Mouse (Mus musculus) forebrain, embryonic 11.5 days (tissue): ENCODE measurements at regions not wholly inside any gene's neighbourhood (a gene's known extent, or its start where the extent isn't known, plus 50 kb on each side); places are given as distances from the start of the nearest gene placed in this dataset.

ENCODE experiments used
- ATAC-seq: fragments of 200-750 bp; cut with Nextera tagmentation; replicated peaks from 2 replicates; pipeline ENCODE4 v1.8.0; 2017; ENCODE audit warnings: moderate TSS enrichment; ENCODE audit not compliant: low FRiP score
- DNase-seq: peaks from one replicate; pipeline ENCODE4 v3.0.0-alpha.2; 2017; ENCODE audit warnings: low spot score
- H3K27ac ChIP-seq: fragments of 300-500 bp; sonication (generic); 2 replicates; pipeline ENCODE4 v1.5.1; 2014; ENCODE audit warnings: low read depth, low read length
- H3K27me3 ChIP-seq: fragments of 300-500 bp; sonication (generic); 2 replicates; pipeline ENCODE4 v1.6.1; 2014; ENCODE audit warnings: mild to moderate bottlenecking, low read length, mixed read lengths; ENCODE audit not compliant: control insufficient read depth, insufficient read depth
- H3K36me3 ChIP-seq: fragments of 300-500 bp; sonication (generic); 2 replicates; pipeline ENCODE4 v1.6.1; 2014; ENCODE audit warnings: mild to moderate bottlenecking, low read length, moderate library complexity, mixed read lengths; ENCODE audit not compliant: control insufficient read depth, insufficient read depth
- H3K4me1 ChIP-seq: fragments of 300-500 bp; sonication (generic); replicated peaks from 2 replicates; pipeline ENCODE4 v1.6.1; 2014; ENCODE audit warnings: low read length, mixed read lengths; ENCODE audit not compliant: control insufficient read depth, insufficient read depth
- H3K4me2 ChIP-seq: fragments of 300-500 bp; sonication (generic); 2 replicates; pipeline ENCODE4 v1.6.1; 2014; ENCODE audit warnings: low read depth, mild to moderate bottlenecking, low read length, moderate library complexity, mixed read lengths; ENCODE audit not compliant: severe bottlenecking
- H3K4me3 ChIP-seq: fragments of 300-500 bp; sonication (generic); 2 replicates; pipeline ENCODE4 v1.5.1; 2014; ENCODE audit warnings: low read depth, low read length
- H3K9ac ChIP-seq: fragments of 300-500 bp; sonication (generic); 2 replicates; pipeline ENCODE4 v1.6.1; 2014; ENCODE audit warnings: low read length
- H3K9me3 ChIP-seq: fragments of 300-500 bp; sonication (generic); 2 replicates; pipeline ENCODE4 v1.6.1; 2016; ENCODE audit warnings: low read length, mixed read lengths; ENCODE audit not compliant: control insufficient read depth
- WGBS: fragments of 180-500 bp; shearing (Covaris S2); extraction: QIAGEN DNeasy Blood & Tissue Kit; methylation state at CpG from one replicate; pipeline ENCODE4 v1.1.7; 2014; 5-methylcytosine and 5-hydroxymethylcytosine counted together

DNA sequence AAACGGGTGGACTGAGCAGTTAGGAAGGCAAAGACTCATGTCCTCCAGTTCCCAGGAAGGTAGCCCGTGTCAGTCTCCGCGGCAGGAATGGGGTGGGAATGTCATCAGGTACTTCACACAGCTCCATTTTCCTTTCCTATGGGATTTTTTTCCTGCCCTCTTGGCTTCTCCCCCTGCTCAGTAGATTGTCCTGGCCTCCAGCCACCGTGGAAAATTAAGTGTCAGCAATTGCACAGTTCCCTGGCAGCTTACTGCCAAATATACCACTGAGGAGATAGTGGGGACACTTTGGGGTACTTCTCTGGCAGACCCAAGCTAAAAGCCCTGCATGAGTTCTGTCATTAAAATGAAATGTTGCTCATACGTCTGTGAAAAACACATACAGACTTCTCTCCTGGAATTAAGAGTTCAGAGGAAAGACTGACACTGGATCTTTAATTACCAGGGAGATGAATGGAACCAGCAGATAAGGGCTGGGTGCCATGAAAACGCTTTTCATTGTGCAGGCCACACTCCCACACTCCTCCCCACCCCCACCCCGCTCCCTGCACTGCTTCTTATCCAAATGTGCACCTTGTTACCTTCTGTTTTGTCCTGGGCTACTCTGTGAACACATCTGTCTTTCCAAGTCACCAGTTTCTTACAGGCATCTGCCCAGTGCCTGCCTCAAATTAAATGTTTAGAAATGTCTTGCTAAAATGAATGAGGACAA, 210.1 kb upstream of the Slit2 start:
- Histone ChIP-seq H3K4me2 (no peak overlapping the region), H3K27ac (no peak overlapping the region)
- peak; percentile 58 for ATAC-seq

DNA sequence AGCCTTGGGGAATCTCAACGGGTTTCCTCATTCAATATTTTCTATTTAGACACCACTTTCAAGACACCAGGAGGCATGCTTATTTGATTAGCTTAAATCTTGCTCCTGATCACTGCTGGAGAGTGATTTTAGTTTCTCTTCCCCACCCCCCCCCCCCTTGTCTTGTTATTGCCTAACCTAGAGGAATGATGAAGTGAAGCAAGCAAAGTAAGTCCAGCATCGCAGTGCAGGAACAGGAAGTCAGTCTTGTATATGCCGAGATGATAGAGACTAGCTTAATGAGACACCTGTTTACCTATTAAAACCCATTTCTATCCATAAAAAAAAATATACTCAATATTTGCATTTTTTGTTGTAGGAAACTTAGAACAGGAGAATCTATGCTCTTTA, 209.6 kb upstream of the Slit2 start:
- H3K9ac ChIP-seq = no peak overlapping the region
- DNase-seq (no peak), ATAC-seq (no peak)
- no peaks in the 10 kb centered on the region for H3K27me3 ChIP-seq
- H3K36me3 ChIP-seq = no peaks in the 10 kb centered on the region
- no peak overlapping the region for H3K4me3 ChIP-seq
- no peaks in the 10 kb centered on the region for H3K4me1 ChIP-seq
- no peak overlapping the region for H3K27ac ChIP-seq
- H3K4me2 ChIP-seq = no peak overlapping the region
- WGBS = 59% methylated on average over 3 of the region's 3 CpGs
- no peaks in the 10 kb centered on the region for H3K9me3 ChIP-seq

More for the DNA sequence above, 210.1 kb upstream of the Slit2 start:
- no peak overlapping the region for H3K9ac ChIP-seq
- 61% methylated on average over 8 of the region's 8 CpGs for WGBS
- H3K36me3 ChIP-seq = no peaks in the 10 kb centered on the region
- DNase-seq = no peak
- H3K27me3 ChIP-seq = no peaks in the 10 kb centered on the region
- no peak overlapping the region for H3K4me3 ChIP-seq
- H3K9me3 ChIP-seq = no peaks in the 10 kb centered on the region
- H3K4me1 ChIP-seq = no peaks in the 10 kb centered on the region

DNA sequence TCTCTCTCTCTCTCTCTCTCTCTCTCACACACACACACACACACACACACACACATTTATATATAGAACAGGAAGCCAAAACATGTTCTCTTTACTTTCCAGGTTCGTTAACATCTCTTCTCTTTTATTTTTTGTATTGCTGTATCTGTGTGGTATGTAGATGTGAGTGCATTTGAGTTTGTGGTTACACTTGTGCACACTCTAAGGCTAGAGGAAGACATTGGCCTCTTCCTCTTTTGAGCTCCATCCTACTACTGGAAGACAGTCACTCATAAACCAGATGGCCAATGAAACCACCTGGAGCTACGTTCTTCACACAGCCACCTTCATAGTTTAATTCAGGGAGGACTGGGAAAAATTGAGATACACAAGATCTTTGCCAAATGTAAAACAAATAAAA, 202.1 kb upstream of the Slit2 start:
- no peak for ATAC-seq

DNA sequence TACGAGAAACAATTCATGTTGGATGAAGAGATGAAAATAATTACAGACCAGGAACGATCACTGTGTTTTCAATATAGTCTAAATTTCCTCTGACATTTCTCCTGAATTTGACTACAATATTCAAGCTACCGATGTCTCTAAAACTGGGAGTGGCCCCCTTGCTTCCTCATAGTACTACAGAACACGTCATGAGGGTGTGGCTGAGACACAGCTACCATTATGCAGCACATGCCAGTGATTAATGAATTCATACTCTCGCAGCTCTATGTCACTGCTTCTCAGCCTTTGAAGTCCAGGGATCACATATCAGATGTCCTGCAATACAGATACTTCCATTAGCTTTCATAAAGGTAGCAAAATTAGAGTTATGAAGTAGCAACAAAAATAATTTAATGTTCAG, 201.3 kb upstream of the Slit2 start:
- no peaks in the 10 kb centered on the region for H3K36me3 ChIP-seq
- WGBS = 81% methylated on average over 5 of the region's 5 CpGs

More for the DNA sequence above, 202.1 kb upstream of the Slit2 start:
- Histone ChIP-seq H3K4me2 (no peak overlapping the region), H3K9me3 (no peaks in the 10 kb centered on the region), H3K4me3 (no peak overlapping the region), H3K27me3 (no peaks in the 10 kb centered on the region), H3K27ac (no peak overlapping the region), H3K4me1 (no peaks in the 10 kb centered on the region), H3K9ac (no peak overlapping the region), H3K36me3 (no peaks in the 10 kb centered on the region)
- 86% methylated on average over 2 of the region's 2 CpGs for WGBS
- no peak for DNase-seq

DNA sequence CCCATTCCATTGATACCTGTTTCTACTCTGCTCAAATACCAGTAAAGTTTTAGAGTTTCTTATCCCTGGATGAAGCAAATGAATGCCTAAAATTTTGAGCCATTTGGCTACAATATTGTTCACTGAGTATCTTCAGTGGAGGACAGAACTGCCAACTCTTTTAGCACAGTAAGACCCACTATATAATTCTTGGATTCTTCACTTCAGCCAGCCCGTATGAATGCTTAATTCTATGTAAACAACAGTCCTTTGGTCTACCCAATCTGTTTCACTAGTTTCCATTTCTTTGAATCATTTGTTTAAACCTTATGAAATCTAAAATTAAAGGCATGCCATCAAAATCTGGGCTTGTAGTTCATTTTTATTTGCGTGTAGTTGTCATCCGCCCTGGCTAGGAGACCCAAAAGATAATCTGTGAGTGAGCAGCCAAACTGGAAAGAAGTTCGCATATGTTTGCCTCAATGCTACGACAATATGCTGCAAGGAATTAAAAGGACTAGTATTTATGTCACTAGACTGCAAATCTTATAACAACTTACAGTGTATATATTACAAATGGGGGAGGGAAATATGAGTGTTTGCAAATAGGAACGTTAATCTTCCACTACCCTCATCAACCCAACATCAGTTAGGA, 188.2 kb upstream of the Slit2 start:
- Histone ChIP-seq H3K4me2 (no peak overlapping the region), H3K4me3 (no peak overlapping the region), H3K9me3 (no peaks in the 10 kb centered on the region), H3K36me3 (no peaks in the 10 kb centered on the region), H3K4me1 (no peaks in the 10 kb centered on the region), H3K27ac (no peak overlapping the region), H3K27me3 (no peaks in the 10 kb centered on the region), H3K9ac (no peak overlapping the region)
- DNase-seq (no peak), ATAC-seq (no peak)
- 95% methylated on average over 6 of the region's 6 CpGs for WGBS

More for the DNA sequence above, 201.3 kb upstream of the Slit2 start:
- no peak overlapping the region for H3K27ac ChIP-seq
- no peak overlapping the region for H3K4me2 ChIP-seq
- H3K9me3 ChIP-seq = no peaks in the 10 kb centered on the region
- no peak overlapping the region for H3K9ac ChIP-seq
- no peak for ATAC-seq
- H3K4me1 ChIP-seq = no peaks in the 10 kb centered on the region
- H3K4me3 ChIP-seq = no peak overlapping the region
- H3K27me3 ChIP-seq = no peaks in the 10 kb centered on the region
- no peak for DNase-seq

DNA sequence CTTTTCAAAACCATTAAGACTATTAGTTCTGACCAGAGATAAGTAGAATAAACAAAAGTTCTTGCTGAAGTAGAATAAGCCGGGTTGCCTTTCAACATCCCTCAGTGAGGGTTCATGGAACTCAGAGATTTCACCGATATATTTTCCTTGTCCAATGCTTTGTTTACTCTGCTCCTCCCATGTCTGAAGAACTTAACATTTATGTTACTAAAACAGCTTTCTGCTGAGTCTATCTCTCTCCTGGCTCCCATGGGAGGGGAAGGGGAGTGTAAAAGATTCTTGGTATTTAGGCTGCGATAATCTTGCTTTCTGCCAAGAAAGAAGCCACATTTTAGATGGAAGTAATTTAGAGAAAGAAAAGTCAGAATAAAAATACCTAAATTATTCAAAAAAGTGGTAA, 187.7 kb upstream of the Slit2 start:
- Histone ChIP-seq H3K9me3 (no peaks in the 10 kb centered on the region), H3K36me3 (no peaks in the 10 kb centered on the region), H3K4me2 (no peak overlapping the region), H3K4me1 (no peaks in the 10 kb centered on the region), H3K9ac (no peak overlapping the region), H3K27ac (no peak overlapping the region), H3K4me3 (no peak overlapping the region), H3K27me3 (no peaks in the 10 kb centered on the region)
- no peak for DNase-seq
- WGBS = 91% methylated on average over 3 of the region's 3 CpGs
- no peak for ATAC-seq

DNA sequence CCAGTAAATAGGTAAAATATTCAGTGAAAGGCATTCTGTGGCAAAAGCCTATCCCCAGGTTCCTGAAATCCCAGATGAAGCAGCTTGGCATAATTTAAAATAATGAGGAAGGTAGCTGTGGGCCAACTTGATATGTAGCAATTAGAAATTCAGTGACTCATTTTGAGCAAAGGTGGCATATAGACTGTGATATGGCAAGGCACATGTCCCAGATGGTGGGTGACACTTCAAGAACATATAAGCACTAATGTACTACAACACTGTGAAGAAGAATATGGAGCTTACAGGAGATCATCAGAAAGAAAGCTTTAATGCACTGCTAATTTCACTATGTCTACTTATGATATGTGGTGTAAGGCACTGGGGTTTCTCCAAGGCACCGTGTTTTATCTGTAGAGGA, 162.0 kb upstream of the Slit2 start:
- no peaks in the 10 kb centered on the region for H3K4me1 ChIP-seq
- DNase-seq (no peak), ATAC-seq (no peak)
- H3K9ac ChIP-seq = no peak overlapping the region
- no peaks in the 10 kb centered on the region for H3K36me3 ChIP-seq
- WGBS = 94% methylated on average over 1 of the region's 1 CpGs
- no peak overlapping the region for H3K4me3 ChIP-seq
- H3K4me2 ChIP-seq = no peak overlapping the region
- no peaks in the 10 kb centered on the region for H3K9me3 ChIP-seq
- no peaks in the 10 kb centered on the region for H3K27me3 ChIP-seq
- no peak overlapping the region for H3K27ac ChIP-seq

DNA sequence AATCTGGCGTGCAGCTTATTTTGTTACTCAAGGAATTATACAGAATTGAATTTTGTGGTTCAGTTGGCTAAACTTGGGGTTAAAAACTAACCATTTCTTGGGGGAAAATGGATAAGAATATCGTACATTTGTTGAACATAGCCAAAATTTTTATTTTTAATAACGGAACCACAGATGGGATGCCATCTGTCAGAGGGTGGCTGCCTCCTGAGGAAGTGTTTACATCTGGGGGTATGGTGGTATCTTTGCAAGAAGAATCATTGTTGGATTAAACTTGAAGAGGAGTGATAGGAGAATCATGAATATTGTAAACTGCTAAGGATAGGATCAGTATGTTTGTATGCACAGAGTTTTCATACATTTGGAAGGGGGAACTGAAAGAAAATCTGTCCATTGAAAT, 144.9 kb upstream of the Slit2 start:
- no peak overlapping the region for H3K9ac ChIP-seq
- no peaks in the 10 kb centered on the region for H3K4me1 ChIP-seq
- H3K27me3 ChIP-seq = no peaks in the 10 kb centered on the region
- ATAC-seq (no peak), DNase-seq (no peak)
- 91% methylated on average over 3 of the region's 3 CpGs for WGBS
- H3K9me3 ChIP-seq = no peaks in the 10 kb centered on the region
- H3K36me3 ChIP-seq = no peaks in the 10 kb centered on the region
- H3K4me3 ChIP-seq = no peak overlapping the region
- no peak overlapping the region for H3K4me2 ChIP-seq
- H3K27ac ChIP-seq = no peak overlapping the region

DNA sequence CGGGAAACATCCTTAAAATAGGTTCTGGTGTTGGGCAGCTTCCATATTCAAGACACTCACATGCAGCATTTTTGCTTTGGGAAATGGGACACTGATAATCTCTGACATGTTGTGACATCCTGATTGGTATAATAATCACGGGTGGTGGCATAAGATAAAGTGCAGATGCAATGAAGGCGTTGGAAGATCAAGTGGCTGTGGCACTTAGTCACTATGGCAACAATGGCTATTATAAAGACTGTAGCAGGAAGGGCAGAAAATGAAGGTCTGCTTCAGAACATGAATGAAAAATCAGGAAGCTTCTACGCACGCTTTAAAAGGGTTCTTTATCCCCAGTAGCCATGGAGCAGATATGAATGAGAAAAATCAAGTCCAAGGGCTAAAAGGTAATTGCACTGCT, 113.2 kb upstream of the Slit2 start:
- Histone ChIP-seq H3K4me1 (no peaks in the 10 kb centered on the region), H3K4me2 (no peak overlapping the region), H3K9ac (no peak overlapping the region), H3K36me3 (no peaks in the 10 kb centered on the region), H3K4me3 (no peak overlapping the region), H3K9me3 (no peaks in the 10 kb centered on the region), H3K27ac (no peak overlapping the region), H3K27me3 (no peaks in the 10 kb centered on the region)
- DNase-seq (no peak), ATAC-seq (peak; percentile 58)
- WGBS = 24% methylated on average over 5 of the region's 5 CpGs
